Mouse (Mus musculus): ENCODE data around the gene Odf2l. TPM values are rescaled to one million over a fixed set of nuclear protein-coding genes. Genes with fewer than 3 reads are reported as not detected.

Odf2l gene
- total and polyA plus RNA-seq, 2 experiments from 2014 or later: 9.2 to 16.8 TPM

GRCm38 (mm10) chr3:145105773-145106504, 12.4 kb upstream of the Odf2l start:
- Histone ChIP-seq H3K9me3 (ENCODE audit: low read length) (no peaks in the 10 kb centered on the region), H3K27me3 (ENCODE audit: insufficient read depth, low read length) (no peaks in the 10 kb centered on the region), H3K4me3 (ENCODE audit: low read depth, low read length) (no peak overlapping the region), H3K36me3 (ENCODE audit: insufficient read depth) (no peaks in the 10 kb centered on the region), H3K4me2 (ENCODE audit: low read depth) (no peak overlapping the region), H3K27ac (ENCODE audit: low read depth, low read length) (no peak overlapping the region), H3K9ac (no peak overlapping the region), H3K4me1 (ENCODE audit: insufficient read depth) (no peaks in the 10 kb centered on the region)
- DNase-seq: peak; percentile 9
- ATAC-seq: no peak
- peak; percentile 40 for TF ChIP-seq CTCF (IDR thresholded peaks at IDR 0.05; ENCODE audit: low read depth)
- WGBS: 83% methylated on average over 5 of the region's 5 CpGs

DNA sequence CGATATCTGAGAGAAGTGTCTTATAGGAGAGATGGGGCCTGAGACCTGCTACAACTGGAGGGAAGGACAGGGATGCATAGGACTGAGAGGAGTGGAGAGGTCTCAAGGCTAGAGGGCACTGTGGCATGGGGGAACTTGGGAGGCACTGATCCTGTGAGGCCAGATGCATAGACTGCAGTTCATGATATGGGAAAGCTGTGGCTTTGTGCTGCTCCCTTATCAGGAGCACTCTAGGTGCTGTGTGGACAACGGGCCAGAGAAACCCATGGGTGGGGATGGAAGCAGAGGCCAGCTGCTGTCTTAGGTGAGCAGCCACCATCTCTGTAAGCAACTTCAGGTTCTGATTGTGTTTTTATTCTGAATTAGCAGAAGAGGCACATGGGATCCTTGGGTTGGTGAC, 3.2 kb upstream of the Odf2l start:
- H3K4me3 ChIP-seq (ENCODE audit: low read depth, low read length): no peak overlapping the region
- DNase-seq (no peak), ATAC-seq (no peak)
- peaks cover 11% of the 10 kb centered on the region; the same call in 1 of the 2 replicates for H3K4me1 ChIP-seq (ENCODE audit: insufficient read depth)
- no peak overlapping the region for H3K4me2 ChIP-seq (ENCODE audit: low read depth)
- H3K27me3 ChIP-seq (ENCODE audit: insufficient read depth, low read length): no peaks in the 10 kb centered on the region
- TF ChIP-seq CTCF (IDR thresholded peaks at IDR 0.05; ENCODE audit: low read depth): no peak
- WGBS: 92% methylated on average over 2 of the region's 2 CpGs
- H3K27ac ChIP-seq (ENCODE audit: low read depth, low read length): no peak overlapping the region
- no peak overlapping the region for H3K9ac ChIP-seq
- H3K36me3 ChIP-seq (ENCODE audit: insufficient read depth): no peaks in the 10 kb centered on the region
- no peaks in the 10 kb centered on the region for H3K9me3 ChIP-seq (ENCODE audit: low read length)

GRCm38 (mm10) chr3:145117637-145118036, 751 bp upstream of the Odf2l start:
- 81% methylated on average over 10 of the region's 10 CpGs for WGBS

GRCm38 (mm10) chr3:145119002-145119358, 592 bp downstream of the Odf2l start:
- peak overlapping the region; percentile 95 for H3K9ac ChIP-seq
- no peaks in the 10 kb centered on the region for H3K9me3 ChIP-seq (ENCODE audit: low read length)
- 8% methylated on average over 14 of the region's 14 CpGs for WGBS
- H3K4me3 ChIP-seq (ENCODE audit: low read depth, low read length): peak overlapping the region; percentile 64
- peaks cover 11% of the 10 kb centered on the region; the same call in 1 of the 2 replicates for H3K4me1 ChIP-seq (ENCODE audit: insufficient read depth)
- peak overlapping the region; percentile 96 for H3K27ac ChIP-seq (ENCODE audit: low read depth, low read length)
- DNase-seq (no peak), ATAC-seq (no peak)
- TF ChIP-seq CTCF (IDR thresholded peaks at IDR 0.05; ENCODE audit: low read depth): no peak
- H3K27me3 ChIP-seq (ENCODE audit: insufficient read depth, low read length): no peaks in the 10 kb centered on the region
- no peaks in the 10 kb centered on the region for H3K36me3 ChIP-seq (ENCODE audit: insufficient read depth)
- peak overlapping the region; percentile 56 for H3K4me2 ChIP-seq (ENCODE audit: low read depth)

More at GRCm38 (mm10) chr3:145117637-145118036, 751 bp upstream of the Odf2l start:
- ATAC-seq: no peak
- Histone ChIP-seq H3K4me1 (ENCODE audit: insufficient read depth) (peaks cover 11% of the 10 kb centered on the region; the same call in 1 of the 2 replicates), H3K27me3 (ENCODE audit: insufficient read depth, low read length) (no peaks in the 10 kb centered on the region), H3K36me3 (ENCODE audit: insufficient read depth) (no peaks in the 10 kb centered on the region), H3K4me3 (ENCODE audit: low read depth, low read length) (peak overlapping the region; percentile 64), H3K9ac (peak overlapping the region; percentile 95), H3K9me3 (ENCODE audit: low read length) (no peaks in the 10 kb centered on the region), H3K27ac (ENCODE audit: low read depth, low read length) (peak overlapping the region; percentile 96), H3K4me2 (ENCODE audit: low read depth) (peak overlapping the region; percentile 71)
- TF ChIP-seq CTCF (IDR thresholded peaks at IDR 0.05; ENCODE audit: low read depth): no peak
- DNase-seq: peak; percentile 1

- no peak for TF ChIP-seq CTCF (IDR thresholded peaks at IDR 0.05; ENCODE audit: low read depth)
- ATAC-seq (no peak), DNase-seq (no peak)
- no peaks in the 10 kb centered on the region for H3K9me3 ChIP-seq (ENCODE audit: low read length)
- no peaks in the 10 kb centered on the region for H3K36me3 ChIP-seq (ENCODE audit: insufficient read depth)
- peak overlapping the region; percentile 95 for H3K9ac ChIP-seq
- H3K4me1 ChIP-seq (ENCODE audit: insufficient read depth): peaks cover 11% of the 10 kb centered on the region; the same call in 1 of the 2 replicates
- H3K4me2 ChIP-seq (ENCODE audit: low read depth): peak overlapping the region; percentile 56
- H3K27ac ChIP-seq (ENCODE audit: low read depth, low read length): no peak overlapping the region; the same call in 1 of the 2 replicates
- H3K27me3 ChIP-seq (ENCODE audit: insufficient read depth, low read length): no peaks in the 10 kb centered on the region
- H3K4me3 ChIP-seq (ENCODE audit: low read depth, low read length): peak overlapping the region; percentile 64
- WGBS: 60% methylated on average over 7 of the region's 7 CpGs
Measured at GRCm38 (mm10) chr3:145119425-145119824, 1.0 kb downstream of the Odf2l start.

DNA sequence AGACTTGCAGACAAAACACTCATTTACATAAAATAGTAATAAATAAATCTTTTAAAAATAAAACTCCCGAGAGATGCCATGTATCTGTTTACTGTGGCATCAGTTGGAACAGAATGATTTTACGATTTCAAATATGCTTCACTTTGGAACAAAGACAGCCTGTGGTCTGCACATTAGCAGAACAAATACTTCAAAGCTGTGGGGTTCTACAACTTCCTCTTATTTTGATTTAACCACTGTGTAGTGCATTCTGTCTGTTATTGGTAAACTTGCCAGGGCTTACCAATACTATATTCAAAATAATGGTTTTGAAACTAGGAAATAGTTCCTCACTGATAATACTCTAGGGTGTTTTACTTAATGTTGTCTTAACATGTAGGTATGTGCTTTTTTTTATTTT, 8.2 kb downstream of the Odf2l start:
- H3K4me3 ChIP-seq (ENCODE audit: low read depth, low read length): no peak overlapping the region
- no peak overlapping the region for H3K4me2 ChIP-seq (ENCODE audit: low read depth)
- H3K27me3 ChIP-seq (ENCODE audit: insufficient read depth, low read length): no peaks in the 10 kb centered on the region
- no peak overlapping the region for H3K9ac ChIP-seq
- no peak for DNase-seq
- ATAC-seq: no peak
- no peak overlapping the region for H3K27ac ChIP-seq (ENCODE audit: low read depth, low read length)
- H3K4me1 ChIP-seq (ENCODE audit: insufficient read depth): no peaks in the 10 kb centered on the region
- no peaks in the 10 kb centered on the region for H3K9me3 ChIP-seq (ENCODE audit: low read length)
- peaks cover 5% of the 10 kb centered on the region; the same call in 1 of the 2 replicates for H3K36me3 ChIP-seq (ENCODE audit: insufficient read depth)
- WGBS: 95% methylated on average over 2 of the region's 2 CpGs
- TF ChIP-seq CTCF (IDR thresholded peaks at IDR 0.05; ENCODE audit: low read depth): no peak

DNA sequence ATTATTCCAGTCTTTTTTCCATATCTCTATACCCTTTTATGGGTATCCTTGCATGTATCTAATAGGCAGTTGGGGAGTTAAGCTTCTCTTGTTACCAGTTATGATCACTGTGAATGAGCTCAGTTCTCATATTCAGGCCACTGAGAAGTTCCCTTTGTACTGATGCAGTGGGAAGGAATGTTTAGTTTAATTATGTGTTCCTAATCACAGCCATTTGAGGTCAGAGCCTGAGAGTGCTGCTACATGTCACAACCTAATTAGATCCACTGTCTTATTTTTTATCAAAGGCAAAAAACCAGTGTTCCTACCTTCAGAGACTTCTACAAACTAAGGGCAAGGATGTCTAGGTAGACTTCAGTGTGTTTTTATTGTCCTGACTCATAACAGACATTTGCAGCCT, 11.0 kb downstream of the Odf2l start:
- ATAC-seq: no peak
- no peak overlapping the region for H3K4me2 ChIP-seq (ENCODE audit: low read depth)
- H3K4me3 ChIP-seq (ENCODE audit: low read depth, low read length): no peak overlapping the region
- H3K9me3 ChIP-seq (ENCODE audit: low read length): no peaks in the 10 kb centered on the region
- no peak overlapping the region for H3K9ac ChIP-seq
- no peaks in the 10 kb centered on the region for H3K4me1 ChIP-seq (ENCODE audit: insufficient read depth)
- no peak overlapping the region for H3K27ac ChIP-seq (ENCODE audit: low read depth, low read length)
- H3K27me3 ChIP-seq (ENCODE audit: insufficient read depth, low read length): no peaks in the 10 kb centered on the region
- TF ChIP-seq CTCF (IDR thresholded peaks at IDR 0.05; ENCODE audit: low read depth): no peak
- no peak for DNase-seq
- peaks cover 12% of the 10 kb centered on the region; the same call in 1 of the 2 replicates for H3K36me3 ChIP-seq (ENCODE audit: insufficient read depth)

All from forebrain, postnatal 0 days (tissue).